Mouse (Mus musculus): ENCODE results near the gene Cyp4f13.

Gene Cyp4f13

GRCm38 (mm10) chr17:32947215-32947914 lies at the start of gene Cyp4f13:
TSS of gene Cyp4f13 (minus strand) at chr17:32947402.
- DNase-seq (ENCODE audit: low spot score), result peak; percentile 78

DNA sequence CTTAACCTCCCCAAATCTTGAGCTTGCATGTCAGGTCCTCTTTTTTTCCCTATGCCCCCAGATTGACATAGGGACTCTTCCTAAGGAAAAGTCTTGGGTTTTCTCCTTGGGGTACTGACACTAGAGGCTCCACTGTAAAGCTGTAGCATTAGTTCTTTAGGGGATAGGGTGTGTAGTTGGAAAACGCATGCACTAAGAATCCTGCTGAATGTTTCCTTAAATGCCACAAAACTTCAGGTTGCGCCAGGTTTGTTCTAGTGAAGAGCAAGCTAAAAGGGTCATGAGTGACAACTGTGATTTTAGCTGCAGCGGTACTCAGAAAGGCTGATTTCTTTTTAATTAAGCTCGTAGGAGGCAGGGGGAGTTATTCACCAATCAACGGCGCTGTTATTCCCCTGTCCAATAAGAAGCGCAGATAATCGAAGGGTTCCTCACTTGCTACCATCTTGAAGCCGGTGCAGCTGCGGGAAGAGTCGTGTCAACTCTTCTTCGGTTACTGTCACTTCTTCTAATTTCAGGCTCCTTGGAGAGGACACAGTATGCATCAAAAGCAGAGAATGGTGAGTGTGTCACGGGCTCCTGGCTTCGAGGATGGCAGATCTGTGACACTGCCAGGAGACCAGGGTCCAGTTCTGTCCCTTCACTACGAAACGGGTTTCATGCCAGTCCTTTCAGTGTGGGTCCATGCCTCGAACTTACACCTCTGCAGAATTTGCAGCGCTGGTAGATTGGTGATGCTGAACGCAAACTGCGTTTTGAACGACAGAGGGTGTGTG lies 45.7 kb upstream of the Cyp4f13 start, which contains the start of gene Zfp952:
Gene Zfp952 (plus strand): TSS at position 431 of the 776 bp plus-strand sequence.
- peak; percentile 92 for DNase-seq (ENCODE audit: low spot score)

GRCm38 (mm10) chr17:32991965-32992698 lies 44.9 kb upstream of the Cyp4f13 start:
- peak; percentile 27 for DNase-seq (ENCODE audit: low spot score)

DNA sequence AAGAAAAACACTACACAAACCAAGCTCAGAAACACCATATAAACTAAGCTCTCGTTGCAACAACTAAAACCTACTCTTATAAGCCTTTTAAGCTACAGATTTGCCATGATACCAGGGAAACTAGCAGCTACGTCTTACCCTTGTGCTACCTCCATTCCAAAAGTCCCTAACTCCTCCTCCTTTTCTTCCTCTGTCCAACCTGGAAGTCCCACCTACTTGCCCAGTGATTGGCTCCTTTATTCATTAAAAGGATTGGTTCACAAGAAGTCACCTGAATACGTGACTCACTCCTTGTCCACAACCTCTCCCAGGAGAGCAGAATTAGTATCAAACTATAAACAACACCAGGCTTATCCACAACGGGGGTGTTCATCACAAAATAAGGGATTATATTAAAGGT lies 39.1 kb upstream of the Cyp4f13 start:
- no peak for DNase-seq (ENCODE audit: low spot score)

- DNase-seq (ENCODE audit: low spot score), result no peak
Measured at GRCm38 (mm10) chr17:32981361-32981760, 34.2 kb upstream of the Cyp4f13 start.

DNA sequence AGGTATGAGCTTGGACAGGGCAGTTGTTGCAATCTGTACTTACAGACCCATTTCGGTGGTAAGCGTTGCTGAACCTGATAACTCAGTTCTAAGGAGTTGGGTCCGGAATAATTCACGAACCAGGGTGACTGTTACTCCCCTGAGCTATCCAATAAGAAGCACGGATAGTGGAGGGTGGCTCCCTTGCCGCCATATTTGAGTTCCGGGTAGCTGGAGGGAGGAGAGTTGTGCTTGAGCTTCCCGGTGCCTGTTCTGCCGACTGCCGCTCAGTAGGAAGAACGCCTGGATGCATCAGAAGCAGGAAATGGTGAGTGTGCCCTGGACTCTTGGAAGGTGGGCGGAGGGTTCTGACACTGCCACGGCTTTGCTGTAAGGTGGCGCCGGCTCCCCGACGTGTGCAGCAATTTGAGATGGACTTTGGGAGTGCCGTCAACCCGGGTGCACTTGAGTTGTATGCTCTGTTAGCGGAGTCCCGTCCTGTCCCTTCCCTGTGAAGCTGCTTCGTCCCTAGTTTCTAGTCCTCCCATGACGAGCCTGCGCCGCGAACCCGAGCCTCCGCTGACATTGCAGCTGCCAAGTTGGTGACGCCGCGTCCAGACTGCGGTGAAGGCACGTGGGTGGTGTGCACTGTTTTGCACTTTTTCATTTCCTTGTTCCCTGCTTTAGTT lies 18.6 kb upstream of the Cyp4f13 start, which contains the start of gene Zfp472:
Gene Zfp472 (plus strand): TSS at position 192 of the 668 bp plus-strand sequence.
- peak; percentile 96 for DNase-seq (ENCODE audit: low spot score)

GRCm38 (mm10) chr17:32965253-32965622 lies 18.0 kb upstream of the Cyp4f13 start:
- DNase-seq (ENCODE audit: low spot score), result peak; percentile 37

- DNase-seq (ENCODE audit: low spot score), result peak; percentile 82
Measured at GRCm38 (mm10) chr17:32951441-32951840, 4.2 kb upstream of the Cyp4f13 start.

DNA sequence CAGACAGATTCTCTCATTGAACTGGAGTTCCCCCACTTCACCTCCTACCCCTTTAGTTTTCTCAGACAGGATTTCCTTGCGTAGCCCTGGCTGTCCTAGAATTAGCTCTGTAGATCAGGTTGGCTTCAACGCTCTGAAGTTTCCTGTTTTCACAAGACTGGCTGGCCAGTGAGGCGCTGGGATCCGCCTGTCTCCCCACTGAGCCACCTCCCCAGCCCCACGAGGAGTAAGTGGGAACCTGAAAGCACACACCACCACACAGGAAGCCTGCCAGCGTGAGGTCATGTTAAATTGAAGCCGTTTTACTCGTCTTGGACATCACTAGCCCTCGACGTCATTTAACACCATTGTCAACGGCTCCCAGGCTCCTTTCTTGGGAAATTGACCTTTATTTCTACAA lies 3.8 kb upstream of the Cyp4f13 start:
- no peak for DNase-seq (ENCODE audit: low spot score)

- no peak for DNase-seq (ENCODE audit: low spot score)
Measured at GRCm38 (mm10) chr17:32950136-32950535, 2.9 kb upstream of the Cyp4f13 start.

GRCm38 (mm10) chr17:32946716-32947115 lies 486 bp downstream of the Cyp4f13 start:
- DNase-seq (ENCODE audit: low spot score), result no peak

DNA sequence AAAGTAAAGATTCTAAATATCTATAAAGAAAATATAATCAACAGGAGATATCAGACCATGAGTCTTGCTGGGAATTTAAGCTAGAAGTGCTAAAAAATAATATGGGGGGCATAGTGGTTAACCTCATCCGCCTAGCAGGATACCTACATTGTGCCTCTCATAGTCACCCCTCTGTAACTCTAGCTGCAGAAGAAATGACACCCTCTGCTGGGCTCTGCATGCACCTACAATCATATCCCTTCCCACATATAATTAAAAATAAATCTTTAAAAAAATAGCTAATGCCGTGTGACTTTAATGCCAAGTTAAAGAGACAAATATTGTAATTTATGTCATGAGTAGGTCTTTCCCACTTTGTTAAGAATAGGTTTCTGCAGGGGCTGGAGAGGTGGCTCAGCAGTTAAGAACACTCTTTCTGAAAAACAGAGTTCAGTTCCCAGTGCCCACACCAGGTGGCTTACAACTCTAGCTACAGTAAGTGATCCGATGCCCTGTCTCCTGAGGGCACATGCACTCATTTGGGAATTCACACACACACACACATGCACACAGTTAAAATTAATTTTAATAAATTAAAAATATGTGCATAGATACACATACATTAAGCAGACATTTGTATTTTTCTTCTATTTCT lies 2.7 kb downstream of the Cyp4f13 start:
- no peak for DNase-seq (ENCODE audit: low spot score)

GRCm38 (mm10) chr17:32943661-32944060 lies 3.5 kb downstream of the Cyp4f13 start:
- no peak for DNase-seq (ENCODE audit: low spot score)

GRCm38 (mm10) chr17:32939831-32940230 lies 7.4 kb downstream of the Cyp4f13 start:
- DNase-seq (ENCODE audit: low spot score), result no peak

GRCm38 (mm10) chr17:32927803-32928202 lies 19.4 kb downstream of the Cyp4f13 start:
- no peak for DNase-seq (ENCODE audit: low spot score)

DNA sequence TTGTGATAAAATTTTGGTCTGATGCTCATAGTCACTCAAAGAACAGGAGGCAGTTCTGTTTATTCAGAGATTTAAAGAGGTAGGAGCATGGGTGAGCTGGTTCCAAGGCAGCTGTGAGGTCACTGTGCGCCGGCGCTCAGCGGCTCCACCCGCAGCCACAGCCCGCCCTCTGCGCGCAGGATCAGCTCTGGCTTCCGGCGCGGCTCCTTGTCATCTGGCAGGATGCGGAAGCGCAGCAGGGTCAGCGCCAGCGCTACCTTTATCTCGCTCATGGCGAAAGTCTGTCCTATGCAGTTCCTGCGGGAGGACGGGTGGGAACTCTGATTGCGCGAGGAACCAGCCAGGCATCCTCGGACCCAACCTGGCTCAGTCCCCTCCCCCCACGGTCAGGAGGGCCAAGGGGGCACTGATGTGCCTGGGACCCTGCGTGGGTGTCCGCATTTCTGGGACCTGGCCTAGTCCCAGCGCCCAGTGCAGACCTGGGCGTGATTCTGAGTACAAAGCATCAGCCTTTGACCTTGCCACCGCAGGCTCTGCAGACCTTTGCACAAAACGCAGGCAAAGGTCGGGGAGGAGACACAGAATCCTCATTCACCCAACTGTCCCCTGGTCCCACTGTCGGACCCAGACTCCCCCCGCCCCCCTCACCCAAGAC lies 22.4 kb downstream of the Cyp4f13 start:
- DNase-seq (ENCODE audit: low spot score), result peak; percentile 87

DNA sequence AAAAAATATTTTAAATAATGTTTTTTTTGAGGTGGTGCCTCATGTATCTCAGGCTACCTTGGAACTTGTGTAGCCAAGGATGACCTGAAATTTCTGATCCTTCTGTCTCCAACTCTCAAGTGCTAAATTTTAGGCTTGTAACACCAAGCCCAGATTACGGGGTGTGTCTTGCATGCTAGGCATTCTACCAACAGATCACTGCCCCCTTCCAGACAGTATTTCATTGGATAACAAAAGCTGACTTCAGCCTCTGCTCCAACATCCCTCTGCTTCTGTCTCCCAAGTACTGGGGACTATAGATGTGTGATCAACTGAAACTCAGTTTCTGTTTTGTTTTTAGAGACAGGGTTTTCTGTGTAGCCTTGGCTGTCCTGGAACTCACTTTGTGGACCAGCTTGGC lies 23.5 kb downstream of the Cyp4f13 start:
- no peak for DNase-seq (ENCODE audit: low spot score)

DNA sequence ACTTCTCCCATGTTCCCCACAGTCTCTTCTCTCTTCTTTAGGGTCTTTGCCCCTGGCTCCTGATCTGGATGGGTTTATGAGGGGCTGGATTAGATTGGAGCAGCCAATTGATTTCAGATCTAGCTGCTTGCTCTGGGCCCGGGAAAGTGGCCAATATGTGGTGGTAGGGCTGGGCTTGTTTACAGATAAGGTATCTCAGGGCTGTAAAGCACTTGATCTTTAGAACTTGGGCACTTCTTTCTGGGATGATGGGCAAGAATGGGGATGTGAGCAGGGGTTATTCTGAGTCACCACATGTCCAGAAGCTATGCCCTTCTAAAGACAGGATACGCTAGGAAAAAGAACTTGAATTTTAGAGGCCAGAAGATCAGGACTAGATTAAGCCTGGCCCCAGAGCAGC lies 28.1 kb downstream of the Cyp4f13 start:
- DNase-seq (ENCODE audit: low spot score), result no peak

DNA sequence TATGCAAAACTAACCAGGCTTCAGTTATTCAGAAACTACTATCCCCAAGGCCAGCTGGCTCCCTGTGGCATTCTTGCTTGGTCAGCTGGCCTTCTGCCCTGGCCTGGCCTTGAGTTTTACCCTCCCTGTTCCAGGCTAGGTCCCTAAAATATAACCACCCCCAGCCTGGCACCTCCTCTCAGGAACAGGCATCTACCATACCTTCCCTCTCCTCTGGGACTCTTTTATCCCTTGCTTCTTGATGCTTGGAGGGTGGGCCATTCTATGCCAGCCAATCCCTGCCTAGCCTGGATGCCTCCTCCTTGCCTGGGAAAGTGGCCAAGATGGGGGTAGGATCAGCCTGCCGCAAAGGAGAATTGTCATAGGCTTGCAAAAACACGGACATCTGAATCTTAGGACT lies 30.1 kb downstream of the Cyp4f13 start, which contains the start of gene Cyp4f14:
Gene Cyp4f14 (minus strand): TSS at position 212 of the 400 bp plus-strand sequence.
- no peak for DNase-seq (ENCODE audit: low spot score)

- DNase-seq (ENCODE audit: low spot score), result no peak
Measured at GRCm38 (mm10) chr17:32916075-32916474, 31.1 kb downstream of the Cyp4f13 start.

- DNase-seq (ENCODE audit: low spot score), result no peak
Measured at GRCm38 (mm10) chr17:32906172-32906571, 41.0 kb downstream of the Cyp4f13 start.
